Mouse (Mus musculus) lung, postnatal 0 days (tissue): Measurements from ENCODE around the gene Scgb1b24. TPM values are rescaled to one million over a fixed set of nuclear protein-coding genes. Genes with fewer than 3 reads are reported as not detected.

Source experiments
- ATAC-seq: fragments of 200-750 bp; cut with Nextera tagmentation; 2 replicates; pipeline ENCODE4 v1.8.0; 2017; ENCODE audit warnings: moderate library complexity
- DNase-seq: peaks from one replicate; pipeline ENCODE4 v3.0.0-alpha.2; 2016; ENCODE audit warnings: low spot score
- H3K27ac ChIP-seq: fragments of 300-500 bp; sonication (generic); 2 replicates; pipeline ENCODE4 v1.5.1; 2014; ENCODE audit warnings: antibody characterized with exemption, mild to moderate bottlenecking, low read length, mixed read lengths
- H3K27me3 ChIP-seq: fragments of 300-500 bp; sonication (generic); replicated peaks from 2 replicates; pipeline ENCODE4 v1.6.1; 2014; ENCODE audit warnings: low read length, mixed read lengths; ENCODE audit not compliant: insufficient read depth
- H3K36me3 ChIP-seq: fragments of 300-500 bp; sonication (generic); 2 replicates; pipeline ENCODE4 v1.6.1; 2014; ENCODE audit warnings: low read length, mixed read lengths; ENCODE audit not compliant: insufficient read depth
- H3K4me1 ChIP-seq: fragments of 300-500 bp; sonication (generic); 2 replicates; pipeline ENCODE4 v1.6.1; 2014; ENCODE audit warnings: antibody characterized with exemption, low read depth, low read length, mixed read lengths; ENCODE audit not compliant: insufficient read depth
- H3K4me2 ChIP-seq: fragments of 300-500 bp; sonication (generic); replicated peaks from 2 replicates; pipeline ENCODE4 v1.6.1; 2014; ENCODE audit warnings: low read depth, mild to moderate bottlenecking, low read length, moderate library complexity, mixed read lengths
- H3K4me3 ChIP-seq: fragments of 300-500 bp; sonication (generic); 2 replicates; pipeline ENCODE4 v1.5.1; 2014; ENCODE audit warnings: low read depth, low read length
- H3K9ac ChIP-seq: fragments of 300-500 bp; sonication (generic); replicated peaks from 2 replicates; pipeline ENCODE4 v1.6.1; 2014; ENCODE audit warnings: low read depth, mild to moderate bottlenecking
- H3K9me3 ChIP-seq: fragments of 300-500 bp; sonication (generic); 2 replicates; pipeline ENCODE4 v1.6.1; 2016; ENCODE audit warnings: low read length, mixed read lengths
- CTCF ChIP-seq: IDR thresholded peaks from 2 replicates; pipeline ENCODE4 v1.5.1; 2016; ENCODE audit warnings: antibody characterized with exemption, mild to moderate bottlenecking
- EP300 ChIP-seq: IDR thresholded peaks from 2 replicates; pipeline ENCODE4 v1.6.1; 2016; ENCODE audit warnings: antibody characterized with exemption, mild to moderate bottlenecking, control low read depth
- WGBS: fragments of 180-500 bp; shearing (Covaris S2); extraction: QIAGEN DNeasy Blood & Tissue Kit; methylation state at CpG from one replicate; pipeline ENCODE4 v1.1.7; 2014; 5-methylcytosine and 5-hydroxymethylcytosine counted together
- polyA plus RNA-seq: library from polyadenylated mRNA; unstranded; fragments of >200 nt; fragmentation: Nextera tagmentation; extraction: Ambion mirVana; gene quantifications from 2 replicates; pipeline ENCODE4 v1.2.1, GENCODE M21; 2015

Scgb1b24 gene
- not detected in 2 replicates for polyA plus RNA-seq

- no peak for ATAC-seq
- no peak for TF ChIP-seq CTCF
- no peak for TF ChIP-seq EP300
- H3K9me3 ChIP-seq = no peaks in the 10 kb centered on the region
Measured at GRCm38 (mm10) chr7:33743499-33743898, at the start of gene Scgb1b24. Gene Scgb1b24 (plus strand): TSS chr7:33743799.

GRCm38 (mm10) chr7:33739212-33739611 lies 4.4 kb upstream of the Scgb1b24 start, which contains the start of gene Scgb2b24:
Gene Scgb2b24 (minus strand): TSS chr7:33739312.
- Histone ChIP-seq H3K27ac (no peak within 1 kb of the TSS), H3K4me3 (no peak within 1 kb of the TSS), H3K36me3 (no peaks in the 10 kb centered on the region), H3K27me3 (no peaks in the 10 kb centered on the region), H3K9me3 (no peaks in the 10 kb centered on the region), H3K4me1 (no peaks in the 10 kb centered on the region), H3K4me2 (no peak within 1 kb of the TSS), H3K9ac (no peak within 1 kb of the TSS)
- DNase-seq = no peak
- TF ChIP-seq EP300 (no peak), CTCF (no peak)
- WGBS = 75% methylated on average over 2 of the region's 2 CpGs
- ATAC-seq = no peak

More at GRCm38 (mm10) chr7:33743499-33743898, at the start of gene Scgb1b24:
- no peak for DNase-seq
- Histone ChIP-seq H3K27me3 (no peaks in the 10 kb centered on the region), H3K4me3 (no peak within 1 kb of the TSS), H3K36me3 (no peaks in the 10 kb centered on the region), H3K27ac (no peak within 1 kb of the TSS), H3K4me2 (no peak within 1 kb of the TSS), H3K4me1 (no peaks in the 10 kb centered on the region), H3K9ac (no peak within 1 kb of the TSS)
- 77% methylated on average over 3 of the region's 3 CpGs for WGBS

Other genes starting within 250 kb of the Scgb1b24 start
- not detected in 2 replicates for gene Scgb2b21, start 223.3 kb upstream of the Scgb1b24 start, polyA plus RNA-seq
- not detected in 2 replicates for gene Scgb2b24, start 4.5 kb upstream of the Scgb1b24 start, polyA plus RNA-seq
- not detected in 2 replicates for gene Scgb2b26, start 201.2 kb downstream of the Scgb1b24 start, polyA plus RNA-seq